Mouse (Mus musculus): ENCODE measurements around the gene Sbk3.
"Not testable (repeated sequence)": the region's sequence is repeated elsewhere in the genome, so short reads cannot be mapped to it uniquely, and the experiment has no call there.

The Sbk3 gene

GRCm38 (mm10) chr7:4971068-4971467 lies at the start of gene Sbk3:
Gene Sbk3 (minus strand): TSS chr7:4971168.
- DNase-seq = no peak

DNA sequence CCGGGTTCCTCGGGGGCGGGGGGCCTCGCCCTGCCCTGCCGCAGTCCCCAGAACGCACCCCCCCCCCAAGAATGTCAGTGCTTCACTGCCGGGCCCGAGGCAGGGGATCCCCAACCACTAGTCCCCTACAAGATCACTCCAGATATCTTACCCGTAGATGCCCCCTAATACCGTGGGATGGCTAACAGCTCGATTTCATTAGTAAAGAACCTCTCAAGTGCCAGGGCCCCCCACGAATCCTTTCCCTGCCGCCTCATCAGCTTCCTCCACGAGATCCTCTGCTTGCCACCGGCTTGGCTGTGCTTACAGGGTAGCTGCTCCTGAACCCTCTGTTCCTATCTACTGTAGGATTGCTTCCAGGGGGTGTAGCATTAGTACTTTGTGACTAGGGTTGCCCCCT lies 49.7 kb upstream of the Sbk3 start:
- no peak for DNase-seq

DNA sequence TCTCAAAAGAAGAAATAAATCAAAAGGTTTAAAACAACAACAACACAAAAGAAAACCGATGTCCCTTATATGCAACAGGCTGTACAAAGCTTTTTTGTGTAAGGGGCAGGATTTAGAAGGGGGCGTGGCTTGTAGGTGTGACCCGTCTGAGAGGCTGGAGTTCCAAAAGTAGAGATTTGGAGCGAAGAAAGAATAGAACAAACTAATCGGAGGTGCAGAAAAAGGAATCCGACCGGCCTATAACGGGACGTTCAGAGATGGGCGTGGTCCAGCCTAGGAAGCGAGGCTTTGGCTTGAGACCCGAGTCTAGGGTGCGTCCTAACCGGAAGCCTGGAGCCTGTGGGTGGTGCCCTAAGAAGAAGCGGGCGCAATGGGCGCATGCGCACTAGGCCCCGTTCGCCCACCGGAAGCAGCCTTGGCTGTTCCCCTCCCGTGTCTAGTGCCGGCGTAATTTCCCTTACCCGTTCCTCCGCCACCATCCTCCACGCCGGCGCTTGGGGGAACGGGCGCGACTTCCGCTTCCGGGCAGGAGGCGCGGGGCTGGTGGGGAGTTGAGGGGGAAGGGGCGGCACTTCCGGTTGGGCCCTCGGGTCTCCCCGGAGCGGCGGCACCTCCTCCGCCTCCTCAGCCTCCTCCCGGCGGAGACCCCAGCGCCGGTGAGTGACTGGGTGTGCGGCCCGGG lies 49.2 kb upstream of the Sbk3 start, which contains the start of the genes Zfp865 and Ccdc106:
Gene Zfp865 (plus strand): TSS at position 377 of the 682 bp plus-strand sequence.
Gene Ccdc106 (plus strand): TSS at position 554 of the 682 bp plus-strand sequence.
- DNase-seq = peak; percentile 99

DNA sequence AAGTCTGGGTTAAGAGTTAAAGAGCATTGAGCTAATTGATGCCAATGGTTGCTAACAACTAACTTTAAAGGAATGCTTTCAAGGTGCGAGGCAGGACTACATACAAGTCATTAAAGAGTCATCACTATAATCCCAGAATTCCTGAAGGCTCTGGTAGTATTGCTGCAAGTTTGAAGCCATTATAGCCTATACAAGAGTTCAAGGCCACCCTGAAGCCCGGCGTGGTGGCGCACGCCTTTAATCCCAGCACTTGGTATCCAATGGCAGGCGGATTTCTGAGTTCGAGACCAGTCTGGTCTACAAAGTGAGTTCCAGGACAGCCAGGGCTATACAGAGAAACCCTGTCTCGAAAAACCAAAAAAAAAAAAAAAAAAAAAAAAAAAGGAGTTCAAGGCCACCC lies 48.6 kb upstream of the Sbk3 start:
- DNase-seq = not testable (repeated sequence)

DNA sequence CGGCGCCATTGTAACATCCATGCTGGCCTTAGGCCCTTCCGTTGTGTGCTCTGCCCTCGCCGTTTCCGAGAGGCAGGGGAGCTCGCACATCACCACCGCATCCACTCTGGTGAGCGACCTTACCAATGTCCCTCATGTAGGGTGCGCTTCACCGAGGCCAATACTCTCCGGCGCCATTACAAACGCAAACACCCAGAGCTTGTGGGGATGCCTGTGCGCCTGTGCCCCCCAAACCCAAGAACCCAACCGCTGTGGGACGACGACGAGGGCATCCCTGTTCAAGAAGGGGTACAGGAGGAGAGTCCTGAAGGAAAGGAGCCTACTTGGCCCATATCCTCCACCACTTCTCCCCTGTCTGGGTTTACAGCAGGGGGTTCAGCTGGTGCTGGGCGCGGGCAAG lies 47.0 kb upstream of the Sbk3 start:
- no peak for DNase-seq

GRCm38 (mm10) chr7:5017352-5017751 lies 46.4 kb upstream of the Sbk3 start:
- DNase-seq = peak in 1 of 2 experiments; percentile 55

GRCm38 (mm10) chr7:5016920-5017319 lies 46.0 kb upstream of the Sbk3 start:
- DNase-seq = no peak

DNA sequence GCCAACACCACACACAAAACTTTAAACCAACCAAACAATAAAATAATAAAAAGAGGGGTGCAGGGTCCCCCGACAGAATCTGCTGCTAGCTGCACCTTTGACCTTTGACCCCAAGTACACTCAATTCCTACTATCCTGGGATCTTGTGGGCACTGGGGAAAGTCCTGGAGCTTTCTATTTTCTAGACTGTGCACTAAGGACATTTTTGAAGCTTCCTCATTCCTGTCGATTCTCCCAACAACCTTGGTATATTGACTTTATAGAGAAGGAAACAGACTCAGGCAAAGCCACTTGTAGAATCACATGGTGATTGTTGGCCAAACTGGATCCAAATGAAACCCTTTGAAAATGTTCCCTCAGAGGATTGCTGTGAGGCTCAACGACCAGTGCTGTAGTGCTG lies 45.1 kb upstream of the Sbk3 start:
- DNase-seq = no peak

DNA sequence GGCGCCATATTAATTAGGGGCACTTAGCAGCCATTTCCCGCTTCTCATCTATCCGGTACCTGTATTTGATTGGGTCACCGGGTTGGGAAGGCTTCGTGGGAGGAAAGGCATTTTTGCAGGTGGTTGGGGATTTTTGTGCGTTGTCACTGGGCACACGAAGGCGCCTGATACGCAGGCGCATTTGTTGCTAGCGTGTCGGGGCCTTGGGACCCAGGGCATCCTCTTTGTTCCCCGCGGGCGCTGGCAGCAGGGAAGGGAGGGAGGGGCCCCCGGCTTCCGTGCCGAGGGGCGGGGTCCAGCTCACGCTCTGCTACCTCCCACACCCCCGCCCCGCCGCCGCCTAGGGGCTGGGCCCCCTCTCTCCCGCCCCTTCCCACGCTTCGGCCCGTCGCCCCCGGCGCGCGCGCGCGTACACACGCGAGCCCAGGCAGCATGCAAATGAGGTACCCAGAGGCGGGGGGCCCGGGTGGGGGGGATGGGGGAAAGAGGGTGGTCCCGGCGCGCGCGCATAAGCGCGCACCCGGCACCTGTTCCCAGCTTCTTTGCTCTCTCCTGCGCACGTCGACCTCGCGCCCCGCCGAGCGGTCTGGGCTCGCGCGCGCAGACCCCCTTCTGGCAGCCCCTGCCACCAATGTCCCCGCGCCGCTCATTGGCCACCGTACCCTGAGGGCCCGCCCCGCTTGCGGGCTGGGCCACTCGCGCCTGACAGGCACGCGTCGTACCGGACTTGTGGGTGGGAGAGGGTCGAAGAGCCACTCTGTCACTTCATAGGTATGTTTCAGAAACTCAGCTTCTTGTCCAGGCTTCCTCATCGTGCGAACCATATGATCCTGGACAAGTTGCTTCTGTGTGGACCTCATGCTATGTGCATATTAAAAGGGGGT lies 44.4 kb upstream of the Sbk3 start, which contains the start of gene Gm44973:
Gene Gm44973 (plus strand): TSS at position 379 of the 884 bp plus-strand sequence.
- DNase-seq = peak; percentile 97 to 99

DNA sequence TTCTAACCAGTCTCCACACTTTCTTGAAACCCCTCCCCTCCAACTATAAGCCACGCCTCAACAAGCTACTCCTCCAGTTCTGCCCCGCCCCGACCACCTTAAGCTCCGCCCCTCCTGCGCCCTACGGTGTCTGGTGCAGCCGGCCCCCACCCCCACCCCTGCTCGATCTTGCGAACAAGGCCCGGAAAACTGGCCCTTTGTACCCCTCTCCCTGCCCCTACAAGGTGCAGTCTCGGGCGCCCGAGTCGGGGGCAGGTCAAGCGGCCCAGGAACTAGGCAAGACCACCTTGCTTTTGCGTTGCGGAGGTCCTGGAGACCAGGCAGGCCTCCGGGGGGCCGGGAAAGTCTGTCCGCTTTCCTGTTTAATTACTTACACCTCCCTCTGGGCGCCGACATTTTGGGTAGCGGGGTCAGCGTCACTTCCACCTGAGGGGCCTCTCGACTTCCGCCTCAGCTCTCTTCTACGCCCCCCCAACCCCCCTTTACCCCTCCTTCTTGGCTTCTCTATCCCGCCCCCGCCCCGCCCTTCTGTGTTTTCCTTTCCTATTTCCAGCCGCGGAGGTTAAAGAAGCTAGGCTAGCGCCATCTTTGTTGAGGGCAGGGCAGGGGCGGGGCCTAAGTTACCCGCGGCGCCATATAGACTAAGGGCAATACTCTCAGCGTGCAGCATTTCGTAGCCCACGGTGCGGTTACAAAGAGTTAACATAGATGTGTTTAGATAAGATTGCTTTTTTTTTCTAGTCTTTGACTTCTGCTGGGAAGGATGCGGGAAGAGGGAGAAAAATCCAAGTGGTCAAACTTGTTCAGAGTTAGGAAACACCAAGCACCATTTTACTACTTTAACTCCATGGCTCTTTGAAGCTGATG lies 43.5 kb upstream of the Sbk3 start, which contains the start of the genes Zfp524 and Fiz1:
Gene Zfp524 (plus strand): TSS at position 165 of the 867 bp plus-strand sequence.
Gene Fiz1 (minus strand): TSS at position 447 of the 867 bp plus-strand sequence.
- DNase-seq = peak; percentile 99

- no peak for DNase-seq
These were observed 41.9 kb upstream of the Sbk3 start for GRCm38 (mm10) chr7:5012681-5013513.

- no peak for DNase-seq
These were observed 37.3 kb upstream of the Sbk3 start for GRCm38 (mm10) chr7:5008229-5008628.

DNA sequence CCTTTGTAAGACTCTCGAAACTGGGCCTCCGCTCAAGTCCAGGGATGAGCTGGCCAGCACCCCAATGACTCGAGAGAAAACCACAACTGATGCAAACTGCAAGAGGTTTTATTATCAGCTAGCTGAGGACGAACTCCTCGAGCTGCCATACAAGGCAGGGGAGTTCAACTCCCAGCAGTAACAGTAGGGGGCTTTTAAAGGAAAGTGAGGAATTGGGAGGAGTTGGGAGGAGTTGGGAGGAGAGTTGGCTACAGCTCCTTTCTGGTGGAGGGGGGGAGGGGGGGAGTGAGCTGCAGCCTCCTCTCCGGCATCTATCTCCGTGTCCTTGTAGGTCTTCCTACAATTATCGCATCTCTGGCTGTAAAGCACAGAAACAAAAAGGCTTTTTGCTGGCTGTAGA lies 31.9 kb upstream of the Sbk3 start:
- not testable (repeated sequence) for DNase-seq

GRCm38 (mm10) chr7:4999876-5000275 lies 28.9 kb upstream of the Sbk3 start:
- no peak for DNase-seq

GRCm38 (mm10) chr7:4996934-4997333 lies 26.0 kb upstream of the Sbk3 start:
- no peak for DNase-seq

DNA sequence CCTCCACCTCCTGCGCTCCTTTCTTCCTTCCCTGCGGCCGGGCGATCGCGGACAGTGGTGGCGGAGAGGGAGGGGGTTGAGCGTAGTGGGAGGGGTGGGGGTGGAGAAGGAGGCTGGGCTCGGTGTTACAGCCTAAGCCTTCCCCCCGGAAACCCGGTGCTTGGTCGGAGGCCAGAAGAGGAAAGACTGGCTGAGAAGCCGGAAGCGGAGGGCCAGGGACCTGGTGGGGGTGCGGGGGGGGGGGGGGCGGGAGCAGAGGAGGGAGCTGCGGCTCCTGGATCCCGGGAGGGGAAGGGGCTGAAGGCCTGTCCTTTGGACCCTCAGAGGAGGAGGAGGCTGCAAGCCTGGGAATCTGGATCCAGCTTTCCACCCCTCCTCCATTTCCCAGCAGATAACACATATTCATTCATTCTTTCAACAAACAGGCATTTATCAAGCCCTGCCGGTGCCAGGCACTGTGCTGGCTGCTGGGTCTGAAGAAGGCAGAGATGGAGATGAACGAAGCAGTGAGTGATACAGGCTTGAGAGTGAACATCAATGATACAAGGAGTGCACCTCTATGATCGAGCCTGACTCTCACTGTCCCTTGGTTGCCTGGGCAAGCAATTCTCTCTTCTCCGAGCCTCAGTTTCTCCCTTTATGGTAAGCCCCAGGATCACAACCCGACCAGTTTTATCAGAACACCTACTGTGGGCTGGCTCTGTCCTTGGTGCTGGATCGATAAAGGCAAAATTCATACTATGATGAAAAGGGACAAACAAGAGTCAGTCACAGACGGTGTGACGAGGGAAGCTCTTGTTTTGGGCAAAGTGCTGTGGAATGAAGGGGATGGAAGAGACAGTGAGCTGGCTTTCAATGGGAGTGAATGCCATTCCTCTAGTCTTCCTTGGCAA lies 25.3 kb upstream of the Sbk3 start, which contains the start of gene Zfp579:
Gene Zfp579 (minus strand): TSS at position 156 of the 893 bp plus-strand sequence.
- peak; percentile 99 for DNase-seq

DNA sequence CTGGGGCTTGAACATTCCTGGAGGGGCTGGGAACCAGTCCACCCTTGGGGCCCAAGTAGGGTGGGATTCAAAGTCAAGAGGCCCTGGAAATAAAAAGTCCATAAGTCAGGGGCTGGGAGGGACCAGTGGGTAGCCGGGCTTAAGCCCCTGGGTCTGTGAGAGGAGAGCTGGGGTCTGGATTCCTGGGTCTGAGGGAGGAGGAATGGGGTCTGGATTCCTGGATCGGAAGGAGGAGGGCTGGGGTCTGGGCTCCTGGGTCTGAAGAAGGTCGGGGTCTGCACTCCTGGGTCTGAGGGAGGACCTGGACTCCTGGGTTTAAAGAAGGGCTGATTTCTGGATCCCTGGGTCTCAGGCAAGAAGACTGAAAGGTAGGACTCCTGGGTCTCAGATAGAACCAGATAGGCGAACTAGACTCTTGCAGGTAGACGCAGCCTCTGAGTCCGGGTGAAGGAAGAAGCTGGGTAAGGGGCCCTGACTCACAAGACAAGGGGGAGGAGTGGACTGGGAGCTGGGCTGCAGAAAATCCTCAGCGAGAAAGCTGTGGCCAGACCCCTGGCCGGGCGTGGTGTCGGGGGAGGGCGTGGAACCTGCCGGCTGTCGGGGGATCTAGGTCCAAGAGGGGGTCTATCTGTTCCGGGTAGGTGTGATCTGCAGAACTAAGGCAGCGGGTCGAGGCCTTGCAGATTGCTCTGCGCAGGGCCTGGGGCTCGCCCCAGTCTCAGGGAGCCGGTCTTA lies 24.5 kb upstream of the Sbk3 start:
- DNase-seq = no peak

DNA sequence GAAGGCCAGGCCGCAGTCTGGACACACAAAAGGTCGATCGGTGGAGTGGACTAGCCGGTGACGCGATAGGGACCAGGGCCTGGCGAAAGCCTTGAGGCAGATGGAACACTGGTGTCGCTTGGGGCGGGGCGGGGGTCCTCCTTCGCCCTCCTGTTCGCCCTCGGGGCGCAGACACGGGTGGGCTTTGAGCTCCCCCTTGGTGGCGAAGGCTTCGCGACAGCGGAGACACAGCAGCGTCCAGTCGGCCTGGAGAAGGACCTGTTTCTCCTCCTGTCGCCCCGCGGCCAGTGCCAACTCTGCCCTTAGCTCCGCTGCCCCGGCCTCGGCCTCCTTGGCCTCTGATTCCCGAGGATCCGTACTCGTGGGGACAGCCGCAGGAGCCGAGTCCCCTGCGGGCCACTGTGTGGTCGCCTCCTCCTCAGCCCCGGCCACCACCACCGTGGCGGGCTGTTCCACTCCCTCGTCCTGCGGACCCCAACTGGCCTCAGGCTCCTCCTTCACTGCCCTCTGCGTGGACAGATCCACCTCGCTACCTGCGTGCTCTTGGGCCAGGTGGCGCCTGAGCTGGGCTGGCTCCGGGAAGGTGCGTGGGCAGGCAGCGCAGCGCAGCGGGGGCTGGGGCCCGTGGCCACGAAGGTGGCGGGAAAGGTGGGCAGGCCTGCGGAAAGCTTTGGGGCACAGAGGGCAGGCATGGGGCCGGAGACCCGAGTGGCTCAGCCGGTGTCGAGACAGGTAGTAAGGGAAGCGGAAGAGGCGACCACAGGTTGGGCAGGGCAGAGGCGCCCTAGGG lies 23.2 kb upstream of the Sbk3 start:
- DNase-seq = peak; percentile 33 to 42
